Mouse (Mus musculus): Measurements from ENCODE around the gene Klhl26. TPM values are rescaled to one million over a fixed set of nuclear protein-coding genes. Genes with fewer than 3 reads are reported as not detected.

The Klhl26 gene
- polyA plus RNA-seq, 1 experiment from 2014 or later = 24.4 TPM

DNA sequence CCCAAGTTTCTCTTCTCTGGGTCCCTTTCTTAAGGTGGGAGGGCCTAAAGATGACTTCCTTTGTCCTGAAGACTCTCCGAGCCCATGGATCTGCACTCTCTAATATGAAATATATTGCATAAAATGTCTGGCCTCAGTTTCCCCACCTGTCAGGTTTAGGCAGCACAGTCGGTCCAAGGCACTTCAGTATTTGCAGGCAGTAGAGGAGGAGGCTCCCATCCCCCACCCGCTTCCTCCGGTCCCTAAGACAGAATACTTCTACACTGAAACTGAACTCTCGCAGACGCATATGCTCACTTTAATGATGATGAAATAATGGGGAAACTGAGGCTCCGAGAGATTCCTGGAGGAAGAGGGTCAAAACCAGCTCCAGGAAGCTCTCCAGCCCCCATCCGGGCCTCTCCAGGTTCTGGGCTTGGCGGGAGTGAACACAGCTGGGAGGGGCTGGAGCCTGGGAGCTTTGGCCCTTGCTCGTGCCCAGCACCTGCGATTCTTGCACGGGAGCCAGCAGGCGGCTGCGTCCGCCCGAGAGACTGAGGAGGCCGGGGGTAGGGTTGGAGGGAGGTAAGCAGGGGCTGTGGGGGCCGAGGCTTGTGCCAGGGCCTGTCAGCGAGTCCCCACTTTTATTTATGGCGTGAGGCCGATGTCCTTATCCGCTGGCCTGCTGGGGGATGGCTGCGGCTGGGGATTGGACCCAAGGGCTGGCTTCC, 25.2 kb upstream of the Klhl26 start:
- no peak overlapping the region for H3K4me3 ChIP-seq (ENCODE audit: low read depth, low read length)
- peaks cover 12% of the 10 kb centered on the region for H3K36me3 ChIP-seq (ENCODE audit: insufficient read depth)
- H3K9me3 ChIP-seq (ENCODE audit: low read depth, low read length) = no peaks in the 10 kb centered on the region
- ATAC-seq (ENCODE audit: insufficient read depth) (no peak), DNase-seq (peak; percentile 47)
- no peak overlapping the region for H3K27ac ChIP-seq (ENCODE audit: low read depth)
- peaks cover 12% of the 10 kb centered on the region for H3K4me1 ChIP-seq (ENCODE audit: insufficient read depth)
- TF ChIP-seq CTCF (IDR thresholded peaks at IDR 0.05; ENCODE audit: low read depth) = no peak
- H3K4me2 ChIP-seq = peak overlapping the region; percentile 13; the same call in 1 of the 2 replicates
- 16% methylated on average over 23 of the region's 23 CpGs for WGBS
- peaks cover 54% of the 10 kb centered on the region for H3K27me3 ChIP-seq (ENCODE audit: insufficient read depth, low read length)
- H3K9ac ChIP-seq = no peak overlapping the region

DNA sequence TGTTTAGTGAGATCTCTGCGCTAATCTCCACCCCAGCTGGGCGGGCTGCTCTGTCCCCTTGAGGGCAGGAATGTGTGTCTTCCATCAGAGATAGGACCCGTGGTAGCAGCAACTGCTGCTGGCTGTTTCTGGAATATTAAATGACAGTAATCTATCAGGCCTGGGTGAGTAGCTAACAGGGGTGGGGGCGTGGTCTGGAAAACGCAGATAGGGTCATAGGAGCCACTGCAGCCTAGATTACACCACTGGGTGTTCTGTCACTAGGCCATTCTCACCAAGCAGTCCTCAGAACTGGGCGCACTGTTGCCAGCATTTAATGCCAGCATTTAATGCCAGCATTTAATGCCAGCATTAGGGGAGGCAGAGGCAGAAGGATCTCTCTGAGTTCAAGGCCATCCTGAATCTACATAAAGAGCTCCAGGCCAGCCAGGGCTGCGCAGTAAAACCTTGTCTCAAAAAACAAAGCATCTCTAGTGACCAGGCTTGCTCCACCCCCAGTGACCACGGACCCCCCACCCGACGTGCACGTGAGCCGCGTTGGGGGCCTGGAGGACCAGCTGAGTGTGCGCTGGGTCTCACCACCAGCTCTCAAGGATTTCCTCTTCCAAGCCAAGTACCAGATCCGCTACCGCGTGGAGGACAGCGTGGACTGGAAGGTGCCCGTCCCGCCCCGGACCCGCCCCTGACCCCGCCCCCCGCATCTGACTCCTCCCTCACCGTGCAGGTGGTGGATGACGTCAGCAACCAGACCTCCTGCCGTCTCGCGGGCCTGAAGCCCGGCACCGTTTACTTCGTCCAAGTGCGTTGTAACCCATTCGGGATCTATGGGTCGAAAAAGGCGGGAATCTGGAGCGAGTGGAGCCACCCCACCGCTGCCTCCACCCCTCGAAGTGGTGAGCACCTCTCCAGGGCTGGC, 23.9 kb upstream of the Klhl26 start:
- peaks cover 67% of the 10 kb centered on the region for H3K27me3 ChIP-seq (ENCODE audit: insufficient read depth, low read length)
- TF ChIP-seq CTCF (IDR thresholded peaks at IDR 0.05; ENCODE audit: low read depth) = no peak
- ATAC-seq (ENCODE audit: insufficient read depth) (no peak), DNase-seq (no peak)
- WGBS = 10% methylated on average over 39 of the region's 39 CpGs
- H3K36me3 ChIP-seq (ENCODE audit: insufficient read depth) = peaks cover 10% of the 10 kb centered on the region; the same call in 1 of the 2 replicates
- no peaks in the 10 kb centered on the region for H3K9me3 ChIP-seq (ENCODE audit: low read depth, low read length)
- H3K4me3 ChIP-seq (ENCODE audit: low read depth, low read length) = 0 out of 2 replicates have a peak overlapping the region, but pooled peaks have one; percentile 6
- no peak overlapping the region for H3K9ac ChIP-seq
- H3K27ac ChIP-seq (ENCODE audit: low read depth) = no peak overlapping the region
- peaks cover 6% of the 10 kb centered on the region for H3K4me1 ChIP-seq (ENCODE audit: insufficient read depth)
- H3K4me2 ChIP-seq = peak overlapping the region; percentile 43

- TF ChIP-seq CTCF (IDR thresholded peaks at IDR 0.05; ENCODE audit: low read depth) = no peak
- Histone ChIP-seq H3K36me3 (ENCODE audit: insufficient read depth) (no peaks in the 10 kb centered on the region), H3K9me3 (ENCODE audit: low read depth, low read length) (no peaks in the 10 kb centered on the region), H3K4me1 (ENCODE audit: insufficient read depth) (no peaks in the 10 kb centered on the region), H3K9ac (peak overlapping the region; percentile 54), H3K4me3 (ENCODE audit: low read depth, low read length) (peak overlapping the region; percentile 50), H3K27ac (ENCODE audit: low read depth) (no peak overlapping the region), H3K27me3 (ENCODE audit: insufficient read depth, low read length) (peaks cover 93% of the 10 kb centered on the region), H3K4me2 (peak overlapping the region; percentile 82)
- WGBS = 10% methylated on average over 12 of the region's 12 CpGs
- DNase-seq (no peak), ATAC-seq (ENCODE audit: insufficient read depth) (no peak)
These were observed 18.9 kb upstream of the Klhl26 start for GRCm38 (mm10) chr8:70495771-70496062.

- peaks cover 93% of the 10 kb centered on the region for H3K27me3 ChIP-seq (ENCODE audit: insufficient read depth, low read length)
- H3K4me3 ChIP-seq (ENCODE audit: low read depth, low read length) = peak overlapping the region; percentile 50
- DNase-seq (no peak), ATAC-seq (ENCODE audit: insufficient read depth) (no peak)
- H3K9me3 ChIP-seq (ENCODE audit: low read depth, low read length) = no peaks in the 10 kb centered on the region
- no peaks in the 10 kb centered on the region for H3K4me1 ChIP-seq (ENCODE audit: insufficient read depth)
- no peak overlapping the region for H3K27ac ChIP-seq (ENCODE audit: low read depth)
- H3K36me3 ChIP-seq (ENCODE audit: insufficient read depth) = no peaks in the 10 kb centered on the region
- TF ChIP-seq CTCF (IDR thresholded peaks at IDR 0.05; ENCODE audit: low read depth) = no peak
- 2% methylated on average over 21 of the region's 21 CpGs for WGBS
- H3K9ac ChIP-seq = peak overlapping the region; percentile 54
- peak overlapping the region; percentile 82 for H3K4me2 ChIP-seq
These were observed 18.4 kb upstream of the Klhl26 start for GRCm38 (mm10) chr8:70495001-70495770.

DNA sequence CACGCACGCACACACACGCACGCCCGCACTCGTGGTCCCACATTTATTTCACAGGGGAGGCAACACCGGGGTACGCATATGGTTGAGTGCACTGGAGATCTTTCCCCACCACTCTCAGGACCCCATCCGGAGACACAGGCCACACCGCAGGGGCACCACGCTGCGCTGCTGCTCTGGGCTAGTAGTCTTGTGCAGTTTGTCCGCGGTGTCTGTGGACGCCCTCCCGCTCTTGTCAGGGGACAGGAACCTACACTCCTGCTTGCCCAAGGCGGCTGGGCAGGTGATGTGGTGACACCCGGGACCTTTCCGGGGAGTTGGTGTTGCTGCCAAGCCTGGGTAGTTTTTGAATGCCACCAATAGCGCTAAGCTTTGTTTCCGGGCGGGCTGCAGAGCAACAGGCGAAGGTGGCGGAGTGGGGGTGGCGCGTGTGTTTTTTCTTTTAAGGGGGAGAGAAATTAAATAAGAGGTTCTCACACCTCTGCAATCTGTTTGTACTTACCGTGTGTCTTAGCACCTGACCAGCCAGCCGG, 17.7 kb upstream of the Klhl26 start:
- no peak for TF ChIP-seq CTCF (IDR thresholded peaks at IDR 0.05; ENCODE audit: low read depth)
- 2% methylated on average over 28 of the region's 28 CpGs for WGBS
- H3K36me3 ChIP-seq (ENCODE audit: insufficient read depth) = no peaks in the 10 kb centered on the region
- peak overlapping the region; percentile 50 for H3K4me3 ChIP-seq (ENCODE audit: low read depth, low read length)
- no peak for DNase-seq
- H3K27me3 ChIP-seq (ENCODE audit: insufficient read depth, low read length) = peaks cover 96% of the 10 kb centered on the region
- H3K4me1 ChIP-seq (ENCODE audit: insufficient read depth) = 0 out of 2 replicates have a peak, but pooled peaks cover under 1% of the 10 kb centered on the region
- H3K4me2 ChIP-seq = peak overlapping the region; percentile 82
- H3K27ac ChIP-seq (ENCODE audit: low read depth) = peak overlapping the region; percentile 27; the same call in 1 of the 2 replicates
- no peaks in the 10 kb centered on the region for H3K9me3 ChIP-seq (ENCODE audit: low read depth, low read length)
- peak overlapping the region; percentile 54 for H3K9ac ChIP-seq
- no peak for ATAC-seq (ENCODE audit: insufficient read depth)

DNA sequence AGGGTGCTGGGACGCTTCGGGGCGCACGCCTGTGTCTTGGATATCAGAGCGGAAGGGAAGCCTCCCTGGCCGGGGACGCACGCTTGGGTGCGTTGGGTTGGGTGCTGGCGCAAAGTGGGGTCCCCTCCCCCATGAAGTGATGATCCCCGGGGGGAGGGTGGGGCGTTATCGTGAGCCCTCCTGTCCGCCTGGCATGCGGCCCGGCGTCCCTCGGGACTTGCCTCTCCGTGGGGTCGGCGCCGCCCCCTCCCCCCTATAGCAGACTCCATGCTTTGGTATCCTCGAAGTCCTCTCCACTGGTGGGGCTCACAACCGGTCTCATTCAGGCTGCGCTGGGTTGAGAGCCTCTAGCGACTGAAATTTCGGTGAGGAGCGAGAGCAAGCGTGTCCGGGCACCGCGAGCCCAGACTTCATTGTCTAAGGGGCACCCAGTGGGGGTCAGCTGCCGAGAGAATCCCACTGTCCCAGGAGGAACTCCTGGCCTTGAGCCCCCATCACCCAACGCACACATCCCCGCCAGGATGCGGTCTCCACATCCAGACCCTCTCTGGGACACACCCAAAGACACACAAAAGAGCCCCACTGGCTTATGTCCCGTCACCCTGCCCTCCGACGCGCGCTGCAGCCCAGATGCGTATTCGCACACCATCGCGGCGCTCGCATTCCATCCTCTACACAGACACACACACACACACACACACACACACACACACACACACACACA, 17.1 kb upstream of the Klhl26 start:
- Histone ChIP-seq H3K4me3 (ENCODE audit: low read depth, low read length) (peak overlapping the region; percentile 50), H3K4me2 (peak overlapping the region; percentile 82), H3K4me1 (ENCODE audit: insufficient read depth) (peaks cover 7% of the 10 kb centered on the region; the same call in 1 of the 2 replicates), H3K9ac (peak overlapping the region; percentile 54), H3K9me3 (ENCODE audit: low read depth, low read length) (no peaks in the 10 kb centered on the region), H3K27ac (ENCODE audit: low read depth) (peak overlapping the region; percentile 59; the same call in 1 of the 2 replicates), H3K36me3 (ENCODE audit: insufficient read depth) (no peaks in the 10 kb centered on the region), H3K27me3 (ENCODE audit: insufficient read depth, low read length) (peaks cover 98% of the 10 kb centered on the region)
- WGBS = 1% methylated on average over 47 of the region's 47 CpGs
- no peak for DNase-seq
- ATAC-seq (ENCODE audit: insufficient read depth) = 0 out of 2 replicates have a peak, but pooled peaks have one; percentile 1
- no peak for TF ChIP-seq CTCF (IDR thresholded peaks at IDR 0.05; ENCODE audit: low read depth)

All from lung, embryonic 14.5 days (tissue).